Mouse (Mus musculus) liver, embryonic 12.5 days (tissue): ENCODE results near the gene Map3k21. TPM values are rescaled to one million over a fixed set of nuclear protein-coding genes. Genes with fewer than 3 reads are reported as not detected.

Experiments
- ATAC-seq: fragments of 200-750 bp; cut with Nextera tagmentation; 2 replicates; pipeline ENCODE4 v1.8.0; 2017; ENCODE audit warnings: moderate number of reproducible peaks, mild to moderate bottlenecking, moderate library complexity
- H3K27ac ChIP-seq: fragments of 300-500 bp; sonication (generic); 2 replicates; pipeline ENCODE4 v1.5.1; 2016; ENCODE audit warnings: mild to moderate bottlenecking
- H3K27me3 ChIP-seq: fragments of 300-500 bp; sonication (generic); replicated peaks from 2 replicates; pipeline ENCODE4 v1.6.1; 2016; ENCODE audit warnings: mild to moderate bottlenecking, moderate library complexity
- H3K36me3 ChIP-seq: fragments of 300-500 bp; sonication (generic); 2 replicates; pipeline ENCODE4 v1.6.1; 2016; ENCODE audit warnings: mild to moderate bottlenecking, moderate library complexity
- H3K4me1 ChIP-seq: fragments of 300-500 bp; sonication (generic); 2 replicates; pipeline ENCODE4 v1.6.1; 2016
- H3K4me2 ChIP-seq: fragments of 300-500 bp; sonication (generic); 2 replicates; pipeline ENCODE4 v1.6.1; 2016; ENCODE audit warnings: mild to moderate bottlenecking, moderate library complexity
- H3K4me3 ChIP-seq: fragments of 300-500 bp; sonication (generic); 2 replicates; pipeline ENCODE4 v1.5.1; 2016; ENCODE audit warnings: mild to moderate bottlenecking, moderate library complexity
- H3K9ac ChIP-seq: fragments of 300-500 bp; sonication (generic); 2 replicates; pipeline ENCODE4 v1.6.1; 2016; ENCODE audit warnings: mild to moderate bottlenecking, moderate library complexity
- H3K9me3 ChIP-seq: fragments of 300-500 bp; sonication (generic); replicated peaks from 2 replicates; pipeline ENCODE4 v1.6.1; 2016; ENCODE audit warnings: mild to moderate bottlenecking, moderate library complexity
- WGBS: fragments of 180-500 bp; shearing (Covaris S2); methylation state at CpG from one replicate; pipeline ENCODE4 v1.1.7; 2016; ENCODE audit not compliant: insufficient replicate concordance; 5-methylcytosine and 5-hydroxymethylcytosine counted together
- polyA plus RNA-seq: library from polyadenylated mRNA; unstranded; fragments of >200 nt; fragmentation: Nextera tagmentation; extraction: Ambion mirVana; gene quantifications from 2 replicates; pipeline ENCODE4 v1.2.1, GENCODE M21; 2016

Map3k21 gene
- 0.02 and 0.07 TPM in 2 replicates for polyA plus RNA-seq

DNA sequence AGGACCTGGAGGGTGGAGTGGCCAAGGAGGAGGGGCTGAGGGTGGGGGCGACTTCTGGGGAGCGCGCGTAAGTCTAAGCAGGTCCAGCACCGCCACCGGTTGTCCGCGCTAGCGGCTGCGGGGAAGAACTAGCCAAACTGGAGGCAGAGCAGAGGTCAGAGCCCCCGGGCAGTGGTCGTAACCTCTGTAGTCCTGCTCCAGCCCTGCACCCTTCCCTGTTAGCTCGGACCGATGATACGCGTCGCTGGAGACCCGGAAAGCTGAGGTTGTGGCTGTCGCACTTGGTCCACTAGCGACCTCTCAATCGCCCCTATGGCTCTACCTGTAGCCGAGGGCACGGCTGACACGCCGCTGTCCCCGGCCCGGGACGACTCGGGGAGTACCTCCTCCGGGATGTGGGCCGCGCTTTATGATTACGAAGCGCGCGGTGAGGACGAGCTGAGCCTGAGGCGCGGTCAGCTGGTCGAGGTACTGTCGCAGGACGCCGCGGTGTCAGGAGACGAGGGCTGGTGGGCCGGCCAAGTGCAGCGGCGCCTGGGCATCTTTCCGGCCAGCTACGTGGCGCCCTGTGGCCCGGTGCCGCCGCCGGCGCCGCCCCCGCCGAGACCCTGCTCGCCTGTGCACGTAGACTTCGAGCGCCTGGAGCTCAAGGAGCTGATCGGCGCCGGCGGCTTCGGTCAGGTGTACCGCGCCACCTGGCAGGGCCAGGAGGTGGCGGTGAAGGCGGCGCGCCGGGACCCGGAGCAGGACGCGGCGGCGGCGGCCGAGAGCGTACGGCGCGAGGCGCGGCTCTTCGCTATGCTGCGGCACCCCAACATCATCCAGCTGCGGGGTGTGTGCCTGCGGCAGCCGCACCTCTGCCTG, at the start of gene Map3k21:
Gene Map3k21, plus strand, starts transcription at position 86 of the 864 bp plus-strand sequence.
- 2% methylated on average over 92 of the region's 93 CpGs for WGBS
- ATAC-seq, result peak; percentile 18; the same call in 1 of the 2 replicates
- peaks cover 11% of the 10 kb centered on the region for H3K4me1 ChIP-seq
- 0 out of 2 replicates have a peak, but pooled peaks cover 3% of the 10 kb centered on the region for H3K9me3 ChIP-seq
- H3K4me3 ChIP-seq, result peak within 1 kb of the TSS; percentile 49
- peaks cover 79% of the 10 kb centered on the region for H3K27me3 ChIP-seq
- H3K4me2 ChIP-seq, result peak within 1 kb of the TSS; percentile 72
- H3K9ac ChIP-seq, result no peak within 1 kb of the TSS
- no peak within 1 kb of the TSS for H3K27ac ChIP-seq
- H3K36me3 ChIP-seq, result no peaks in the 10 kb centered on the region

DNA sequence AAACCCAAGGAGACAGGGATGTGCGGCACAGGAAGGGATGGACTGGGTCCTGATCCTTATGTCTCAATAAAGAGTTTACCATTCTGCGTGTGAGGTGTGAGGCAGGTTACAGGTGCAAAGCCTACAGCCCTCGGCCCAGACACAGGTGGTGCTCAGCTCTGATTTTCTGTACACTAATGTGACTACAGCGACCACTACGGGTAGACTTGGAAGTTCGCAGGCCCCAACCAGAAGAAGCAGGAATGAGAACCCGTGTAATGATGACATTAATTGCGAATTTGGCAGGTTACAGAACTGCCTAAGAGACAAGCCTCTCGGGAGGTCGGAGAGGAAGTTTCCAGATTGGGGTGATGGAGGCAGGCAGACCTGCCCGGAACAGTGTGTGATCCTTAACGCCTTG, 44.1 kb upstream of the Map3k21 start:
- Histone ChIP-seq H3K9me3 (no peaks in the 10 kb centered on the region), H3K27me3 (no peaks in the 10 kb centered on the region), H3K36me3 (no peaks in the 10 kb centered on the region), H3K27ac (no peak overlapping the region), H3K9ac (no peak overlapping the region), H3K4me1 (peaks cover 37% of the 10 kb centered on the region), H3K4me2 (no peak overlapping the region), H3K4me3 (no peak overlapping the region)
- ATAC-seq, result no peak
- WGBS, result 70% methylated on average over 12 of the region's 12 CpGs

DNA sequence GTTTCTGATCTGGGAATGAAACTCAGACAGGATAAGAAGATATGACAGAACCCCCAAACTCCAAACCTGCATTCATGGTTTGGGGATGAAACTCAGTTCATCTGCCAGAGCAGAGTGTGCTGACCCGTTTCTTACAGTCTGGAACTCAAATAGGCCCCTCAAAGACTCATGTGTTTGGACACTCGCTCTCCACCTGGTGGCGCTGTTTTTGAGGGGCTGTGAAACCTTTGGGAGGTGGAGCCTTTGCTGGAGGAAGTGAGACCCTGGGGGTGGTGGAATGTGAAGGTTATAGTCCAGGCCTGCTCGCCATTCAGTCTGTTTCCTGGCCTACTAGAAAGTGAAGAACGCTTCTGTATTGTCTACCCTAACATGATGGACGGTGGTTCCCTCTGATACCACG, 41.7 kb upstream of the Map3k21 start:
- Histone ChIP-seq H3K27ac (no peak overlapping the region), H3K4me1 (peaks cover 31% of the 10 kb centered on the region), H3K4me3 (no peak overlapping the region), H3K36me3 (no peaks in the 10 kb centered on the region), H3K9me3 (no peaks in the 10 kb centered on the region), H3K4me2 (no peak overlapping the region), H3K9ac (no peak overlapping the region), H3K27me3 (no peaks in the 10 kb centered on the region)
- ATAC-seq, result no peak
- WGBS, result 44% methylated on average over 7 of the region's 7 CpGs

DNA sequence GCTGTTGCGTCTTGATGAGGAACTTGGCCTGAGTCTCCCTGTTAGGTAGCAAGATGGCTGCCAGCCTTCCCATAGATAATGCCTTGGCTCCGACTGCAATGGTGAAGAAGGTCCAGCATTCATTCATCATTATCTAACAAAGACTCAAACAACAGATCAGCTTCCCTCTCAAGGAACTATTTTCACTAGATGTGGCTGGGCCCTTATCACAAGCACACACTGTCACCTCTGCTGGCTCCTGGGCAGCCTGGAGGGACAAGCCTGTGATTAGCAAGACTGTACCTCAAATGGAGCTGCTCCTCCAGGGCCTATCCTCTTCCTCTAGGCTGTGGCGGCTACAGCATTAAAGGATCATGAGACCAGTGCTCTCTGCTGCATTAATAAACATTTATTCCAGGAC, 40.5 kb upstream of the Map3k21 start:
- Histone ChIP-seq H3K4me3 (no peak overlapping the region), H3K4me2 (0 out of 2 replicates have a peak overlapping the region, but pooled peaks have one; percentile 6), H3K9ac (no peak overlapping the region), H3K27me3 (no peaks in the 10 kb centered on the region), H3K36me3 (no peaks in the 10 kb centered on the region), H3K27ac (peak overlapping the region; percentile 56; the same call in 1 of the 2 replicates), H3K9me3 (no peaks in the 10 kb centered on the region), H3K4me1 (peaks cover 31% of the 10 kb centered on the region)
- peak; percentile 87 for ATAC-seq
- 28% methylated on average over 3 of the region's 3 CpGs for WGBS

GRCm38 (mm10) chr8:125870179-125870702, 40.0 kb upstream of the Map3k21 start:
- Histone ChIP-seq H3K4me3 (no peak overlapping the region), H3K9ac (no peak overlapping the region; the same call in 1 of the 2 replicates), H3K27me3 (0 out of 2 replicates have a peak, but pooled peaks cover 4% of the 10 kb centered on the region), H3K4me2 (peak overlapping the region; percentile 50), H3K36me3 (no peaks in the 10 kb centered on the region), H3K27ac (0 out of 2 replicates have a peak overlapping the region, but pooled peaks have one; percentile 0), H3K9me3 (no peaks in the 10 kb centered on the region), H3K4me1 (peaks cover 31% of the 10 kb centered on the region)
- 21% methylated on average over 6 of the region's 6 CpGs for WGBS
- ATAC-seq, result no peak

- Histone ChIP-seq H3K9me3 (no peaks in the 10 kb centered on the region), H3K27me3 (0 out of 2 replicates have a peak, but pooled peaks cover 4% of the 10 kb centered on the region), H3K27ac (no peak overlapping the region), H3K4me1 (peaks cover 31% of the 10 kb centered on the region), H3K36me3 (no peaks in the 10 kb centered on the region), H3K4me2 (peak overlapping the region; percentile 50), H3K9ac (no peak overlapping the region), H3K4me3 (no peak overlapping the region)
- ATAC-seq, result peak; percentile 44
- under 1% methylated on average over 7 of the region's 7 CpGs for WGBS
Observed at GRCm38 (mm10) chr8:125870821-125871321, 39.4 kb upstream of the Map3k21 start.

GRCm38 (mm10) chr8:125872501-125873249, 37.6 kb upstream of the Map3k21 start:
- ATAC-seq, result no peak
- Histone ChIP-seq H3K27ac (no peak overlapping the region), H3K4me1 (peaks cover 31% of the 10 kb centered on the region), H3K27me3 (0 out of 2 replicates have a peak, but pooled peaks cover 4% of the 10 kb centered on the region), H3K36me3 (no peaks in the 10 kb centered on the region), H3K4me3 (no peak overlapping the region), H3K4me2 (no peak overlapping the region), H3K9ac (no peak overlapping the region), H3K9me3 (no peaks in the 10 kb centered on the region)
- 51% methylated on average over 9 of the region's 9 CpGs for WGBS

GRCm38 (mm10) chr8:125873250-125873534, 37.1 kb upstream of the Map3k21 start:
- ATAC-seq, result no peak
- Histone ChIP-seq H3K27ac (no peak overlapping the region), H3K4me1 (peaks cover 31% of the 10 kb centered on the region), H3K9me3 (no peaks in the 10 kb centered on the region), H3K36me3 (no peaks in the 10 kb centered on the region), H3K4me2 (no peak overlapping the region), H3K4me3 (no peak overlapping the region), H3K27me3 (0 out of 2 replicates have a peak, but pooled peaks cover 4% of the 10 kb centered on the region), H3K9ac (no peak overlapping the region)
- 63% methylated on average over 2 of the region's 2 CpGs for WGBS

- H3K27ac ChIP-seq, result no peak overlapping the region
- no peak overlapping the region for H3K9ac ChIP-seq
- no peaks in the 10 kb centered on the region for H3K27me3 ChIP-seq
- H3K9me3 ChIP-seq, result no peaks in the 10 kb centered on the region
- no peaks in the 10 kb centered on the region for H3K36me3 ChIP-seq
- H3K4me2 ChIP-seq, result no peak overlapping the region
- no peak for ATAC-seq
- WGBS, result 74% methylated on average over 4 of the region's 4 CpGs
- H3K4me3 ChIP-seq, result no peak overlapping the region
- no peaks in the 10 kb centered on the region for H3K4me1 ChIP-seq
Observed at GRCm38 (mm10) chr8:125880447-125880846, 29.8 kb upstream of the Map3k21 start.

DNA sequence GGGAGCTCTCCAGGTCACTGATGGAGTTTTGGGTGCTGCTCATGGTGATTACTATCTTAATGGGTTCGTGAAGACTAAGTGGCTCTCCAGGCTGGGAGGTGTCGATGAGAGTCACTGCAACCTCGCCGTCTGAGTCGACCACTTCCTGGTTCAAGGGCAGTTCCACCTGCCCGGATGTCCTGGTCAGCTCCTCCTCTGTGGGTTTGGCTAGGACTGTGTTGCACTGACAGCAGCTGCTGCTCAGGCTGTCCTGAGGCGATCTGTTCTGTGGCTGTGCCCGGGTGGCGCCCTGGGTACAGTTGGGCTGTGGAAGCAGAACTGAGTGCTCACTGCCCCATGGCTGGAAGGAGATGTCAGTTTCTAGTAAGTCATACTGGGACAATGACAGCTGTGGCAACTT, 22.7 kb upstream of the Map3k21 start:
- no peaks in the 10 kb centered on the region for H3K9me3 ChIP-seq
- no peak overlapping the region for H3K4me2 ChIP-seq
- H3K36me3 ChIP-seq, result no peaks in the 10 kb centered on the region
- no peak for ATAC-seq
- H3K4me1 ChIP-seq, result no peaks in the 10 kb centered on the region
- no peak overlapping the region for H3K27ac ChIP-seq
- H3K9ac ChIP-seq, result no peak overlapping the region
- 0 out of 2 replicates have a peak, but pooled peaks cover 2% of the 10 kb centered on the region for H3K27me3 ChIP-seq
- H3K4me3 ChIP-seq, result no peak overlapping the region
- 56% methylated on average over 9 of the region's 9 CpGs for WGBS

- Histone ChIP-seq H3K9me3 (no peaks in the 10 kb centered on the region), H3K27me3 (0 out of 2 replicates have a peak, but pooled peaks cover 12% of the 10 kb centered on the region), H3K4me3 (no peak overlapping the region), H3K4me2 (no peak overlapping the region), H3K9ac (no peak overlapping the region), H3K36me3 (no peaks in the 10 kb centered on the region), H3K4me1 (no peaks in the 10 kb centered on the region), H3K27ac (no peak overlapping the region)
- ATAC-seq, result no peak
- WGBS, result 70% methylated on average over 3 of the region's 3 CpGs
Observed at GRCm38 (mm10) chr8:125889920-125890319, 20.3 kb upstream of the Map3k21 start.
